Mouse (Mus musculus) layer of hippocampus, adult 8-10 months (tissue): ENCODE data around the gene Fmo2. TPM values are rescaled to one million over a fixed set of nuclear protein-coding genes. Genes with fewer than 3 reads are reported as not detected.

Experiments
- DNase-seq, 2 experiments: peaks; one replicate each; pipeline ENCODE4 v3.0.0; 2022; ENCODE audit warnings: low spot score in 2 of 2
- total RNA-seq, 4 experiments: library from RNA; stranded (reverse); gene quantifications; 2 replicates each; pipeline ENCODE4 v1.2.4; 2022

Fmo2 gene
- total RNA-seq, 4 experiments from 2014 or later = 3.6 to 9.4 (median 6.0) TPM

GRCm38 (mm10) chr1:162853812-162854482, 44.6 kb downstream of the Fmo2 start:
- no peak for DNase-seq

- no peak for DNase-seq
Observed at GRCm38 (mm10) chr1:162847554-162847953, 51.0 kb downstream of the Fmo2 start.

- DNase-seq = no peak
Observed at GRCm38 (mm10) chr1:162840211-162840610, 58.3 kb downstream of the Fmo2 start.

GRCm38 (mm10) chr1:162838976-162839375, 59.5 kb downstream of the Fmo2 start:
- DNase-seq = no peak

- DNase-seq = no peak
Observed at GRCm38 (mm10) chr1:162834342-162834741, 64.2 kb downstream of the Fmo2 start.

GRCm38 (mm10) chr1:162832574-162832953, 66.0 kb downstream of the Fmo2 start:
- DNase-seq = no peak

- no peak for DNase-seq
Observed at GRCm38 (mm10) chr1:162831838-162832573, 66.5 kb downstream of the Fmo2 start.

Other genes starting within 250 kb of the Fmo2 start
- gene Myocos, start 240.5 kb downstream of the Fmo2 start, total RNA-seq = not detected
- 100 to 1,000 TPM; 173 to 205 (median 183) TPM for gene Prrc2c, start 158.2 kb downstream of the Fmo2 start, total RNA-seq
- under 1 TPM in 1 of 4 experiments, not detected in 3; 0.52 TPM for gene Fmo4, start 84.8 kb downstream of the Fmo2 start, total RNA-seq
- gene Fmo1, start 32.1 kb downstream of the Fmo2 start, total RNA-seq = 10 to 100 TPM in 3 of 4 experiments, 1 to 10 TPM in 1; 10.0 to 11.0 (median 10.5) TPM
- gene Fmo6, start 38.8 kb upstream of the Fmo2 start, total RNA-seq = not detected
- not detected for gene Fmo3, start 85.8 kb upstream of the Fmo2 start, total RNA-seq
- not detected for gene Mroh9, start 186.9 kb upstream of the Fmo2 start, total RNA-seq